ENCODE assay signal across 9 mouse cellular contexts in genomic region chr2:49755054-49755453, GRCm38 (mm10). TPM values are rescaled to one million over a fixed set of nuclear protein-coding genes. Genes with fewer than 3 reads are reported as not detected.
A peak's percentile ranks its signal among the peaks of the same experiment; 100 is the strongest.
DNase-seq lines count a peak whose midpoint lies in the region; ATAC-seq lines count a peak whose summit lies in the region.
"Had no signal": no experiment of that assay in that cellular context is flagged by ENCODE, and none has a peak within 500 bp of the region (broad histone marks: within the 10 kb centered on the region; RNA-seq: fewer than 3 reads in every experiment).

No protein-coding gene starts in this region.

- 63% methylated on average over 2 of the region's 2 CpGs for WGBS in neural tube, embryonic 11.5 days
- 64% methylated on average over 2 of the region's 2 CpGs for WGBS in hindbrain, embryonic 16.5 days
- 54% methylated on average over 2 of the region's 2 CpGs for WGBS in heart, embryonic 11.5 days (ENCODE audit: insufficient replicate concordance)

- H3K4me1 ChIP-seq in neural tube, embryonic 11.5 days (ENCODE audit: control insufficient read depth, insufficient read depth, low read length): no peaks in the 10 kb centered on the region
- H3K4me1 ChIP-seq in hindbrain, embryonic 16.5 days (ENCODE audit: control insufficient read depth, insufficient read depth, low read depth, low read length): 0 out of 2 replicates have a peak, but pooled peaks cover 2% of the 10 kb centered on the region
- peaks cover 5% of the 10 kb centered on the region; the same call in 1 of the 2 replicates for H3K4me1 ChIP-seq in heart, embryonic 11.5 days (ENCODE audit: control insufficient read depth, insufficient read depth, low read length)

- H3K9ac ChIP-seq in neural tube, embryonic 11.5 days (ENCODE audit: low read length): no peak overlapping the region
- H3K9ac ChIP-seq in hindbrain, embryonic 16.5 days (ENCODE audit: low read depth, low read length): no peak overlapping the region
- H3K9ac ChIP-seq in heart, embryonic 11.5 days (ENCODE audit: low read depth, low read length): no peak overlapping the region

- H3K4me2 ChIP-seq in neural tube, embryonic 11.5 days (ENCODE audit: low read depth): no peak overlapping the region
- no peak overlapping the region for H3K4me2 ChIP-seq in hindbrain, embryonic 16.5 days (ENCODE audit: low read length)
- no peak overlapping the region for H3K4me2 ChIP-seq in heart, embryonic 11.5 days

- peak; percentile 42 for DNase-seq in adrenal gland, adult 2 months
- no peak for DNase-seq in adrenal gland, postnatal 25 days
- peak; percentile 58 for DNase-seq in neural tube, embryonic 11.5 days (ENCODE audit: low spot score)
- DNase-seq in neural tube, embryonic 10.5 days (ENCODE audit: extremely low spot score, low spot score): no peak
- peak; percentile 26 for DNase-seq in thymus, postnatal 0 days (ENCODE audit: low spot score)
- DNase-seq in cerebellum, adult 9-10 months: no peak

- no peak overlapping the region for H3K27ac ChIP-seq in neural tube, embryonic 11.5 days (ENCODE audit: low read depth, low read length)
- H3K27ac ChIP-seq in hindbrain, embryonic 16.5 days (ENCODE audit: low read depth, low read length): no peak overlapping the region
- H3K27ac ChIP-seq in heart, embryonic 11.5 days (ENCODE audit: low read depth, low read length): no peak overlapping the region

- peaks cover 13% of the 10 kb centered on the region for H3K36me3 ChIP-seq in neural tube, embryonic 11.5 days (ENCODE audit: control insufficient read depth, insufficient read depth, low read length)
- peaks cover 42% of the 10 kb centered on the region for H3K36me3 ChIP-seq in hindbrain, embryonic 16.5 days (ENCODE audit: control insufficient read depth, insufficient read depth, low read length)
- no peaks in the 10 kb centered on the region for H3K36me3 ChIP-seq in heart, embryonic 11.5 days (ENCODE audit: control insufficient read depth, insufficient read depth, low read length)

- H3K4me3 ChIP-seq in neural tube, embryonic 11.5 days (ENCODE audit: low read depth, low read length): no peak overlapping the region
- no peak overlapping the region for H3K4me3 ChIP-seq in hindbrain, embryonic 16.5 days (ENCODE audit: low read length)
- no peak overlapping the region for H3K4me3 ChIP-seq in heart, embryonic 11.5 days (ENCODE audit: low read depth, low read length)
- H3K4me3 ChIP-seq: erythroblast, embryonic 14.5 days had no signal

- H3K9me3 ChIP-seq in neural tube, embryonic 11.5 days (ENCODE audit: control insufficient read depth, low read length): no peaks in the 10 kb centered on the region
- no peaks in the 10 kb centered on the region for H3K9me3 ChIP-seq in hindbrain, embryonic 16.5 days (ENCODE audit: control insufficient read depth, low read length)
- no peaks in the 10 kb centered on the region for H3K9me3 ChIP-seq in heart, embryonic 11.5 days (replicated peaks; ENCODE audit: control insufficient read depth, low read length)

- no peaks in the 10 kb centered on the region for H3K27me3 ChIP-seq in neural tube, embryonic 11.5 days (ENCODE audit: control insufficient read depth, insufficient read depth, low read length)
- no peaks in the 10 kb centered on the region for H3K27me3 ChIP-seq in hindbrain, embryonic 16.5 days (replicated peaks; ENCODE audit: control insufficient read depth, insufficient read depth, low read length)
- H3K27me3 ChIP-seq in heart, embryonic 11.5 days (ENCODE audit: control insufficient read depth, insufficient read depth, low read length): no peaks in the 10 kb centered on the region

- no peak for ATAC-seq in neural tube, embryonic 11.5 days (ENCODE audit: insufficient read depth, low FRiP score, low TSS enrichment)
- peak; percentile 66; the same call in 1 of the 2 replicates for ATAC-seq in hindbrain, embryonic 16.5 days
- ATAC-seq in heart, embryonic 11.5 days (replicated peaks; ENCODE audit: insufficient number of reproducible peaks, low FRiP score, low TSS enrichment): no peak

RNA-seq across cellular contexts. Expression of gene Lypd6b, which starts 32.4 kb away (rescaled TPM):
- total RNA-seq in adrenal gland, adult 2 months (2021): 1 to 10 TPM in 1 of 2 experiments, not detected in 1; 1.1 TPM
- 0.06 TPM in 1 of 2 replicates, not detected in the other for polyA plus RNA-seq in adrenal gland, adult 2 months (2012; rRNA removed)
- 1.2 and 1.9 TPM in 2 replicates for total RNA-seq in adrenal gland, postnatal 25 days (2021)
- 1.3 and 1.9 TPM in 2 replicates for polyA plus RNA-seq in neural tube, embryonic 11.5 days (2014; fragmentation: Nextera tagmentation; extraction: Ambion mirVana)
- polyA plus RNA-seq in hindbrain, embryonic 16.5 days (2015; fragmentation: Nextera tagmentation; extraction: Ambion mirVana): 15.6 and 18.8 TPM in 2 replicates
- 12.8 and 14.3 TPM in 2 replicates for polyA plus RNA-seq in thymus, postnatal 0 days (2015; fragmentation: Nextera tagmentation; extraction: Ambion mirVana)
- polyA plus RNA-seq in heart, embryonic 11.5 days (2014; fragmentation: Nextera tagmentation; extraction: Ambion mirVana): 1.3 and 1.9 TPM in 2 replicates
- polyA plus RNA-seq: erythroblast, embryonic 14.5 days had no signal

Comparison
In these comparisons a context has a peak if more than half of its experiments do, and no peak if none do; other contexts are left out.
1. DNase-seq: peak in adrenal gland, adult 2 months (single experiment), neural tube, embryonic 11.5 days (single experiment) and thymus, postnatal 0 days (single experiment); none in adrenal gland, postnatal 25 days (single experiment), neural tube, embryonic 10.5 days (single experiment) and cerebellum, adult 9-10 months (single experiment).